Mouse (Mus musculus): Measurements from ENCODE around the gene Uap1. TPM values are rescaled to one million over a fixed set of nuclear protein-coding genes. Genes with fewer than 3 reads are reported as not detected.

Gene Uap1
- total RNA-seq, 2 experiments from 2014 or later, result 53.4 to 57.6 TPM

GRCm38 (mm10) chr1:170164913-170165312 lies 9.8 kb downstream of the Uap1 start:
- no peak for DNase-seq

DNA sequence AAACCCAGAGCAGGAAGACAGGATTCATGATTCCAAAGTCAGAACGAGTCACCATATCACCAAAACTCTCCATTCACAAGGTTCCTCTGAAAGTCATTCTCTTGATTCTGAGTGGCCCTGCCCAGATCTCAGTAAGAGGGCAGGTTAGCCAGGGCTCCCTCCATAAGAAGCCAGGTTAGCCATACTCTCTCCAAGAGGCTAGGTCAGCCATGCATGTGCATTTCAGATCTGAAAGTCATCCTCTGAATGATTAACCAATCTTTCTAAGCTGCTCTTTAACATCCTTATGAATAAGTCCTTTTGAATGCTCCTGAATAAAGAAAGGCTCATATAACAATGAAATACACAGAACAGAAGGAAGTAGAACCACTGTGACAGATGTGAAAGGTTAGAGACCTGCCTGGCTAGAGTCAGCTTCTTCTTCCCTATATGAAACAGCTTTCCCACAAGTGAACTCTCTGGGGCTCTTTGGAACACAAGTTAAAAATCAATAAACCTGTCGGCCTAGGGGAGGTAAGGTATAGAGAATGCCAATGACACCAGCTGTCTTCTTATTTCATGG lies 10.6 kb downstream of the Uap1 start:
- no peak for DNase-seq

DNA sequence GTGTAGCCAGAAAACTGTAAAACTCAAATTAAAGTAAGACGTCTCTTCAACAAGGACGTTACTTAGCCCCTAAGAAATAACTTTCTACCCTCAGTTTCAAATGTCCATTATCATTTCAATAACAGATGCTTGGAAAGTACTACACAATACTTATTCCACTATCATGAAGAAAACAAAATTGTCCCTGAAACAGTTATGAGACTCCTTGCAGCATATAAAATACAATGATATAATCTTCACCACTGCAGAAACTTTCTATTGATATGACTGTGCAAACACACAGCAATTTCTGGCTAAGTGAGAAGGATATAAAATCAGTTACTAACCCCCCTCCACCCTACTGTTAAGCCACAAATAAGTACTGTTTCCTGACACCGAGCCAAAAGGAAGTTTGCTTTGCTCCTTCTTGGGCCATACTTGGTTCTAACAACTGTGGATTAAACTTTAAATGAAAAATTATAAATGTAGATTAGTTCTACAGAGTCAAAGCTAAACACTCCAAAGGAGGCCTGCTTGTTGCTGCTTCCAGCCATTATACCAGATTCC lies 11.3 kb downstream of the Uap1 start:
- no peak for DNase-seq

DNA sequence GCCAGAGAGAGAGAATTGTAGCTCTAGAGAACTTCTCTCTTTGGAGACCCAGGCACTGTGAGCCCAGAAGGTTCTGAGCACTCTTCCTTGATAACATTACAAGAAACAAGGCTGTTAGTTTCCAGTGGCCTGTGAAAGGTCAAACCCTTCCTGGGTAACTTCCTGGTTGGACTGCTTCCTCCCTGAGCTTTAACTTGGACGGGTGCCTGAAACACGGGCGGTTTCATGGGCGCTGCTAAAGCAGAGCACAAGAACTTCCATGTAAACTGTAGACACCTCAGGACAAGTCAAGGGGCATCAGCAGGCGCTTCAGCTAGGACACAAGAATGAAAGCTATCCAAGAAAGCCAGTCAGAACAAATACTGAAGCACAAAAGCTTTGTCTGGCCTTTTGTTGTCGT lies 12.9 kb downstream of the Uap1 start:
- no peak for DNase-seq

DNA sequence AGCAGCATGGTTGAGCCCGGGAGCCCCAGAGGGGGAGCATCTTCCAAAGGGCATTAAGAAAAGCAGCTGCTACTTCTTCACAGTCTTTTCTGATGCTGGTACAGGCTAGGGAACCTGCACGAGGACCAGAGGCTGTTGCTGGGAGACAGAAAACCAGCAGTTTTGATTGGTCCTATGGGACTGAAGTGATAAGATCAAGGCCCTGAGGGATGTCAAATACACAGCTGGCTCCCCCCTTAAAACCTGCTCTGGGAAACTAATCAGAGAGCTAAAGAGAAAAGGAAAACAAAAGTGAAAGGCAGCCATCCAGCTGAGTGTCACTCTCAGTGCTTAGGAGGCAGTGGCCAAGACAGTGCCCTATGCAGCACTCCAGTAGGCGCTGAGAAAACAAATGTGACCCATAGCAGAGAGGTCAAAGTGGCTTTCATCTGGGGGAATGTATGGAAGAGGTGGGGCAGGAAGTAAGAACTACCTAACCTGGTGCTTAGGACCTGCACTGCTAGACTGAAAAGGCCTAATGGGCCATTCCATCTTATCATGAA lies 14.3 kb downstream of the Uap1 start:
- no peak for DNase-seq

- DNase-seq, result no peak
Observed at GRCm38 (mm10) chr1:170159707-170160106, 15.1 kb downstream of the Uap1 start.

DNA sequence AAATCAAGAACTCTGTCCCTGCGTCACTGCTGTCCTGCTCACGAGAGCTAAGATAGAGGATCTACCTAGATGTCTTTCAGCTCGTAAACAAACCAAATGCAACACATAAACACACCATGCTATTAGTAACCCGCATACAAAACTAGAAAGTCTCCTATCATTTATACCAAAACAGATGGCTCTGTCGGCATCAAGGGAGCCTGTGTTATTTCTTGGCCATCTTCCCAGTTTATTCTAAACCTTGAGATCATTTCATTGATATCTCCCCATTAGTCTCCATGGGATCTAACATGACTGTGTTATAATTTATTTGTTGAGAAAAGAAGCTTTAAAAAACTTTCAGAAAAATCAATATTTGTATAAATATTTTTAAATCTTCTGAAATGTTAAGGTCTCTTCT lies 19.0 kb downstream of the Uap1 start:
- DNase-seq, result no peak

DNA sequence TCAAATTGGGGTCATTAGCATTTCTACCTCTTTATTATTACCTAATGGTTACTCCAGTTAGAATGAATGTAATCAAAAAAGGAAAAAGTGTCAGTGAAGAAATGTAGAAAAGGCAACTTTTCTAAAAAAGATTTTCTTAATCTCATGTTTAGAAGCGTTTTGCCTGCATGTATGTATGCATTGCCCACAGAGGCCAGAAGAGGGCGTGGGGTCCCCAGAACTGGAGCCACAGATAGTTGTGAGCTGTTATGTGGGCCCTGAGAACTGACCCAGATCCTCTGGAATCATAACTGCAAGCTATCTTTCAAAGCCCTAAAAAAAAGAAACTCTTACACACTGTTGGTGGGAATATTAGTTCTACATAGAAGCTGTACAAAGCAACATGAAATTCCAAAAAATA lies 19.5 kb downstream of the Uap1 start:
- no peak for DNase-seq

GRCm38 (mm10) chr1:170153986-170154385 lies 20.8 kb downstream of the Uap1 start:
- no peak for DNase-seq

DNA sequence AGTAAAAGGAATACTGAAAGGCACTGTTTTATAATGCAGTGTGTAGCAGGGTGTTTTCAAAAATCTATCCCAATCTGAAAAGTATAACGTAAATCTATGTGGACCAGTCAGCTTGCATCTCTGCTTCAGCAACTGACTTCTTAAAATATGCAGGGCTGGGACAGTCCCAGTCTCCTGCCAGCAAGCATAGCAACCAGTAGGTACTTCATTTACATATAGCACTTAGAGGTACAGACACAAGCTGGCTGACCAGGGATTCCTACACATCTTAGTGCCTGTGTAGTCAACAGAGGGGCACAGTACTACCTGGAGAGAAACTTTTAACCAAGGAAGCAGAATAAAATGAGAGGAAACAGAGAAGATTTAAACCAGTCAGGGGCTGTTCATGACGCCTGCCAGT lies 22.2 kb downstream of the Uap1 start:
- DNase-seq, result no peak

DNA sequence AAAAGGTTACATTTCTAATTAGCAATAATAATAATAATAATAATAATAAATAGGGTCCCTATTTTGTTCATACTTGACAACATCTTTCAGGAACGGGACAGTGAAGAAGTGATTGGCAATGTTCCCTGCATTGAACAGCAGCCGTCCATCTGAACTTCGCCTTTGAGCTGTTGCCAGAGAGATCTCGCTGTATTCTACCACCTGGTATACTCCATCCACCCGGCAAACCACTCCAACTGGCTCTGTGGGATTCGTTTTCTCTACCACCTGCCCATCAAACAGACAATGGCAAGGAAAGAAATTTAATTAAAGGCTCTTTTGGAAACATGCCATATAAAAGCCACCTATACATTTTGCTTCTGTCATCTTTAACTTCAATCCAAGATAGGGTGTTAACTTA lies 23.9 kb downstream of the Uap1 start:
- no peak for DNase-seq

DNA sequence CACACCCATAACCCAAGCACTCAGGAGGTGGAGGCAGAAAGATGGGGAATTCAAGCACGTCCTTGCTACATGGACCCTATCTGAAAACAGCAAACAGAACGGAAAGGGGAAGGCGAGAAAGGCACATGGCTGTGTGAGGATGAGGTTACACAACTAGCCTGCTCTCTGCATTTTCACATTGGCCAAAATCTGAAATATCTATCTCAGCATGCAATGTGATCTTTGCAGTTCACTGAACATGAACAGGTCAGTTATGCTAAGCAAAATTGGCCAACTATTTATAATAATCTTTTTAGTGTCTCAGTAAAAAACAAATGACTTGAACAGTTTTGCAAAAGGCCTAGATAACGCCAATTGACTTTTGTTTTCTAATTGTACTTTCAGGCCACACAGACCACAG lies 25.0 kb downstream of the Uap1 start:
- DNase-seq, result no peak

GRCm38 (mm10) chr1:170148536-170148935 lies 26.2 kb downstream of the Uap1 start:
- no peak for DNase-seq

- no peak for DNase-seq
Observed at GRCm38 (mm10) chr1:170147651-170148448, 26.9 kb downstream of the Uap1 start.

DNA sequence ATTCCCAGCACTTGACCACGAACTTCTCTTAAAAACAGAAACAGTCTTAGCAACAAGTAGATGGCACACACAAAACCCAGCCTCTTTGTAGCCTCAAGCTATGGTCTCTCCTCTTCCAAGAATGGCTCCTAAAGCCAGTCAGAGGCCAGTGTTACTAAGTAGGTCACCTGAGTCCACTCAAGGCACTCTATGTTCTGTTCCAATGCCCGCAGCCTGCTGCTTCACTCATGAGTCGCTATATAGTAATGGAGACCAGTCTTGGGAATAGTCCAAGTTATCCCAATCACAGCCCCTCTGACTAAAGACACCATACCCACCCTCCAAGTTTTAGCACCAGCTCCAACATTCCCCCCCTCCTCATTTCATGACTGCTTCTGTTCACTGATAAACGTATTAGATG lies 29.2 kb downstream of the Uap1 start:
- no peak for DNase-seq

- DNase-seq, result no peak
Observed at GRCm38 (mm10) chr1:170142256-170142871, 32.4 kb downstream of the Uap1 start.

- no peak for DNase-seq
Observed at GRCm38 (mm10) chr1:170141626-170142025, 33.1 kb downstream of the Uap1 start.

DNA sequence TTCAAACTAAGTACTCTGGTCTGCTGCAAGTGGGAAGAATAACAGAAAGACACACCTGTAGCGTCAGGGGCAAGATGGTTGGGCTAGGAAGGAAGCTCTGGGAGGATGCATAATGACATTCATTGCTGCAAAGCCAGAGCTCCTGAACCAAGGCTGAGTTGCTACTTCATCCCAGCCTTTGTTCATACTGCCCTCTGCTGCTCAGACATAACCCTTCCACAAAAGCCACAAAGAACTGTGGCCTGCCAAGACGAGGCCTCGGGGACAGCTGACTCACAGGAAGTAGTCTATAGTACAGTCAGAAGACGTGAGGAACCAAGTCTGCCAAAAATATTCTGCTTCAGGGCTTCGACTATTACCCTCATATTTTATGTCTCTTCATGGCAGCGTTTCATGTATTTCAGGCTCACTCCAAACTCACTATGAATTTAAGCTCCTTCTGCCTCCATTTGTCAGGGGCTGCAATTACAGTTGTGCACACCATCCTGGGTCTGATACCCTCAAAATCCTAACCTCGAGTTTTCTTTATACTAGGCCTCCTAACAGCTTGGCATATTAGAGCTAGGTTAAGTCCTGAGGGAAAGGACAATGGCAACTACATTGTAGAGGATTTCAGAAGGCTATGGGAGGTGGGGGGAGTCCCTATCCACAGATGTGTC lies 38.3 kb downstream of the Uap1 start:
- DNase-seq, result peak; percentile 32 to 64

- DNase-seq, result no peak
Observed at GRCm38 (mm10) chr1:170134264-170134663, 40.5 kb downstream of the Uap1 start.

- DNase-seq, result no peak
Observed at GRCm38 (mm10) chr1:170130962-170131361, 43.8 kb downstream of the Uap1 start.

GRCm38 (mm10) chr1:170124644-170125043 lies 50.1 kb downstream of the Uap1 start:
- no peak for DNase-seq

GRCm38 (mm10) chr1:170113616-170114015 lies 61.1 kb downstream of the Uap1 start:
- DNase-seq, result no peak

DNA sequence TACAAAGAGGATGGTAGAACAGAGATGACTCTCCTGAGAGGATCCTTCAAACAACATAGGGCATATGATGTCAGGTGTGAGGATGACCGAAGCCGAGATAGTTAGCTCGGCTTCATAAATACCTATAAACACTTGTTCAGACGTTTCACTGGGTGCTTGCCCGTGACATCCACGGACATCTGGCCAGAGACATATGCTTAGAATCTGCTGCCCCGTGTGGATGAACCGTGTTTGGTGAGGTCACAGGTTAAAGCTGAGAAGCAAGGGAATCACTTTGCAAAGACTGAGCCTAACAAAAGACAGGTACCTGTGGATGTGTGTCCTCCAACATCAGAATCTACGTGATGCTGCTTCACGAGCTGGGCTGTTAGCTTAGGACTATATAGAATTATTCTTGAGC lies 62.5 kb downstream of the Uap1 start:
- DNase-seq, result no peak
